Mouse (Mus musculus): Measurements from ENCODE around the gene Grap. TPM values are rescaled to one million over a fixed set of nuclear protein-coding genes. Genes with fewer than 3 reads are reported as not detected.

Grap gene
- 25.8 and 39.1 TPM in 2 replicates for polyA plus RNA-seq (2012; ENCODE audit: low replicate concordance)

DNA sequence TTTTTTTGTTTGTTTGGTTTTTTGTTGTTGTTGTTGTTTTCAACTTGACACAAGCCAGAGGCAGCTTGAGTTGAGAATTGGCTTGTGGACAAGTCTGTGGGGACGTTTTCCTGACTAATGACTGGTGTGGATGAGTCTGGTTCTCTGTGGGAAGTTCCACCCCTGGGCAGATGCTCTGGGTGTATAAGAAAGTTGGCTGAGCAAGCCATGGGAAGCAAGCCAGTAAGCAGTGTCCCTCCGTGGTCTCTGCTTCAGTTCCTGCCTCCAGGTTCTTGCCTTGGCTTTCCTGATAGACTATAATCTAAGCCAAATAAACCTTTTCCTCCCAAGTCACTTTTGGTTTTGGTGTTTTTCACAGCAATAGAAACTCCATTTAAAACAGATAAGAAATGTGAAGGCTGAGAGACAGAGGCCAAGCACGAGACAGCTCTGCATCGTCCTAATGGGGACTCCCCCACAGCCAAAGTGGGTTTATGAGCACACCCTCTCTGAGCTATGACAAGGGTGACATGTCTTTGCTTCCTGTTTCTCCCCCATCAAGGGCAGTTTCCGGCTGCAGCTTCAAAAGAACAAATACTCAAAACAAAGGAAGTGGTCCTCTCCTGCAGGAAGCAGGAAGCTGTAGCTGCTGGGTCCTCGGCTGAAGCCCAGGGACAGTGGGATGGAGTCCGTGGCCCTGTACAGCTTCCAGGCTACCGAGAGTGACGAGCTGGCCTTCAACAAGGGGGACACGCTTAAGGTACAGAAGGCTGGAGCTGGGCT, at the start of gene Grap:
Gene Grap (plus strand): TSS at position 580 of the 762 bp plus-strand sequence.

DNA sequence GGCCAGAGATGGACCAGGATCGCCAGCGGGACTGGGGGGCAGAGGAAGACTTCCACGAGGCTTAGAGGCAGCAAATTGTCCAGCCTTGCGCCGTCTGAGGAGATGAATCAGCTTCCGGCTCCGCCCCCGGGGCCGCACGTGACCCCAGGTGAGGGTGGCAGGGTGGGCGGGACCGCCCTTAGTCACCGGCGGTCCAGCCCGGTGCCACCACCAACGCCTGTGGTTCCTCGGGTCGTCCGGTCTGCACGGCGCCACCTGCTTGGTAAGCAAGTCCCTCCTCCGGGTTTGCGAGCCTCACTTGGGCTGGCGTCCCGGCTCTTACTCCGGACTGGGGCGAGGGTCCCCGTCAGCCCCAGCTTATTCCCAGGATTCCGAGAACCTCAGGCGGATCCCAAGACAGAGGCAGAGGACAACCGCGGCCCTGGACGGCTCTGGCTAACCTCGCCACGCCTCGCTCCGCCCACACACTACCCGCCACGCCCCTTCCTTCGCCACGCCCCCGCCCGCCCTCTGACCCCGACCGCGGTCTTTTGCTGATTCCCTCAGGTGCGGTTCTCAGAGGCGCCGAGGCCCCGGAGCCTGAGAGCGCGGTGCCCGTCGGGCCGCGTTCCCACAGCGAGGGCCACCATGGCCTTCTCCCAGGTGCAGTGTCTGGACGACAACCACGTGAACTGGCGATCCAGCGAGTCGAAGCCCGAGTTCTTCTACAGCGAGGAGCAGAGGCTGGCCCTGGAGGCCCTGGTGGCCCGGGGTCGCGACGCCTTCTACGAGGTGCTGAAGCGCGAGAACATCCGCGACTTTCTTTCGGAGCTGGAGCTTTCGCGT, 31.1 kb downstream of the Grap start, which contains the start of gene Fam83g:
Gene Fam83g (plus strand): TSS at position 185 of the 825 bp plus-strand sequence.

DNA sequence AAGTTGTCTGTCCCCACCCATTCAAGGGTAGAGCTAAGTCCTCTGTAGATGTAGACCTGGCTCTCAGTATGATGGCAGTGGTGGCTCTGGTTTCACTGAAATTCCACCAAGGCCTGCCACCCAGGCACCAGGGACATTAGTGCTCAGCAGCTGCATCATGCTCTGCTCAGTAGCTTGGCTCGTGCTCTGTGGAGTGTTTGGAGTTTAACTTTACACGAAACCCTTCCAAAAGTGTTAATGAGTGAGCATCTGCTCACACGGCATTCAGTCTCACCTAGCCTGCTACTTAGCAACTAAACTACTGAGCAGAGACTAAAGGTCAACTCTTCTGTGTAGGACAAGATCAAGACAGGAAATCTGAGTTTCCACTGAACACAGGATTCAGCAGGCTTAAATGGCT, 67.6 kb downstream of the Grap start, which contains the start of gene Slc5a10:
Gene Slc5a10 (minus strand): TSS at position 191 of the 400 bp plus-strand sequence.

Other genes starting within 250 kb of the Grap start
- not detected in 2 replicates for gene Rnf112, start 199.1 kb upstream of the Grap start, polyA plus RNA-seq (2012; ENCODE audit: low replicate concordance)
- gene Mfap4, start 167.8 kb upstream of the Grap start, polyA plus RNA-seq (2012; ENCODE audit: low replicate concordance) = 0.26 TPM in 1 of 2 replicates, not detected in the other
- 24.2 and 32.0 TPM in 2 replicates for gene Mapk7, start 158.9 kb upstream of the Grap start, polyA plus RNA-seq (2012; ENCODE audit: low replicate concordance)
- 1.8 and 4.2 TPM in 2 replicates for gene B9d1, start 148.1 kb upstream of the Grap start, polyA plus RNA-seq (2012; ENCODE audit: low replicate concordance)
- gene Epn2, start 73.6 kb upstream of the Grap start, polyA plus RNA-seq (2012; ENCODE audit: low replicate concordance) = 0.39 and 3.0 TPM in 2 replicates
- gene Fam83g, start 30.8 kb downstream of the Grap start, polyA plus RNA-seq (2012; ENCODE audit: low replicate concordance) = 29.6 and 33.2 TPM in 2 replicates
- gene Slc5a10, start 67.6 kb downstream of the Grap start, polyA plus RNA-seq (2012; ENCODE audit: low replicate concordance) = not detected in 2 replicates
- 7.3 and 10.4 TPM in 2 replicates for gene Prpsap2, start 108.8 kb downstream of the Grap start, polyA plus RNA-seq (2012; ENCODE audit: low replicate concordance)
- gene Ulk2, start 201.8 kb downstream of the Grap start, polyA plus RNA-seq (2012; ENCODE audit: low replicate concordance) = 2.7 and 2.8 TPM in 2 replicates